Mouse (Mus musculus): ENCODE measurements around the gene Gzf1.
A peak's percentile ranks its signal among the peaks of the same experiment; 100 is the strongest.

Gene Gzf1

DNA sequence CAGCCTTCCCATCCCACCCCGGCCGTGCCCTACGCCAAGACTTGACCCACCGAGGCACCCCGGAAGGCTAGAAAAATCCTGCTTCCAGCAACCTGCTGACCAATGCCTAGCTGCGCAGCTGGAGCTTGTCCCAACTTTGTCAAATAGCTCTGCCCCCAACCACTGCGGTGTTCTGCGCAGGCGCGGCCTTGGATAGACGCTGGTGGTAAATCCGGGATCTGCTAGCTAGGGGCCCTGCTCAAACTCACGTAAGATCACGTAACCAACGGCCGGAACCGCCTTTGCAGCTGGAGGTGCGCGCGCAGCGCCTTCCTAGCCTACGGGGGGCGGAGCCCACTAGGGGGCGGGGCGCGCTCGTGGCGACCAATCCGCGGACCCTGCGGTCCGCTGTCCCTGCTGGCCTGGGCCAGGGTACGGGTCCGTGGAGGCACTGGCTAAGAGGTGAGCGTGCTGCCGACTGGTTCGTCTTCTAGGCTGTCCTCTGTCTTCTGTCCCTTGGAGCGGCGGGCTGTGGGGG is at the start of gene Gzf1:
Gzf1 (plus strand) TSS at position 249 of the 517 bp plus-strand sequence.
- DNase-seq (ENCODE audit: low spot score): peak; percentile 100

DNA sequence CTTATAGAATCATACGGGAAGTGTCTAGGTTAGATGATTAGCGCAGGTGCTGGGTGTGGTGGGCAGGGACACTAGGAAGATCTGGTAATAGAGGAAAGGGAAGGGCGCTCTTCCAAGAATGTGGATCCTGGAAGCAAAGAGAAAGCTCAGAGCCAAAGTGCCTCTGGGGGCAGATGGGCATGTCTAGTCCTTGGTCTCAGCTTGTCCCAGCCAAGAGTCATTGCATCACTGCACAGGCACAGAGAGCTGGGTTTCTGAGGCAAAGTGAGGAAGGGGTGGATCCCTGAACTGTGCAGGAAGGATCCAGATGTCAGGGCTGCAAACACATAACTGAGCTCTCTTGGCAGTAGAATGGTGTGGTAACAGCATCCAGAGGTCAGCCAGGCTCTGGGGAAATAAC is 49.2 kb upstream of the Gzf1 start:
- no peak for DNase-seq (ENCODE audit: low spot score)

DNA sequence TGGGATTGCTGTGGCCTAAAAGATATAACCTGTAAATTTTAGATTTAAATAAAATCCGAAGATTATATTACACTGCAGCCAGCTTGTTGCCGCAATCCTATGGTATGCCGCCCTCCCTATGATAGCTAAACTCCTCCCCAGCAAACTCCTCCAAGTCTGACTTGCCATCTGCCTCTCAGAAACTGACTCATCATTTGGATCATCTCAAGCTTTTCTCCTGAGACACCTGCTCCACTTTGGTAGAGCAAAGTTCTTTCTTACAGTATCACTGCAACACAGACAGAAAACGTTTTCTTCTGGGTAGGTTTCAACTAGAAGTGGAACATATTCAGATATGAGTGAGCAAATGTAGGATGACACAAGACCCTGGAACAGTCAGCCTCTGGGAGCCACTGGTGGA is 46.4 kb upstream of the Gzf1 start:
- no peak for DNase-seq (ENCODE audit: low spot score)

DNA sequence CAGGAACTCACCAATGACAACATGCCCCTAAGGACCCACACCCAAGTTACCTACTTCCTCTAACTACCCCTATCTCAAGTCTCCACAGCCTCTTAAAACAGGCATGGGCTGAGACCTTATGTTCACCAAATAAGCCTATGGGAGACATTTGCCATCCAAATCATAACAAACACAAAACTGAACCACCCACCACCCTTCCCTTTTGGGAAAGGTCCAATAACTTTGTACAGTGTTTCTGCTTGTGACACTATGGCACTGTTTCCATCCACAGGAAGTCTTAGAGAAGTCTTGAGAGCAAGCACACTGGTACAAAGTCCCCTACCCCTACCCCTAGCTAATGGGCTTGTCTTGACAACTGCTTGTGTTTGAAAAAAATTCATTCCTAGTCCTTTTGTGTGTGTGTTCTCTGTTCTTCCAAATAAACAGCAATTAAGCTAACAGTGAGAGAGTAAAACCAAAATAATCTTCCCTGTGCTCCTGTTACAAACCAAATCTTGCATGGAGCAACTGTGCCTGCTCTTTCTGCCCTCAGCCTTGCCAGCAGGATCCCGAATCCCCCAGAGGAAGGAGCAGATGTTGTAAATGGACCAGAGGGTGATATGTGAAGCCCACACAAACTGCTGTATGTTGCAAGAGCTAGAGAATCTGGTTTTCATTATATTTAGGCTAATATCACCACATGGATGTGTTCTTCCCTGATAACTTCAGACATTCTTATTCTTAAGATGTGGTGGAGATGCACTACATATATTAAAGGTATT is 38.0 kb upstream of the Gzf1 start:
- DNase-seq (ENCODE audit: low spot score): no peak

DNA sequence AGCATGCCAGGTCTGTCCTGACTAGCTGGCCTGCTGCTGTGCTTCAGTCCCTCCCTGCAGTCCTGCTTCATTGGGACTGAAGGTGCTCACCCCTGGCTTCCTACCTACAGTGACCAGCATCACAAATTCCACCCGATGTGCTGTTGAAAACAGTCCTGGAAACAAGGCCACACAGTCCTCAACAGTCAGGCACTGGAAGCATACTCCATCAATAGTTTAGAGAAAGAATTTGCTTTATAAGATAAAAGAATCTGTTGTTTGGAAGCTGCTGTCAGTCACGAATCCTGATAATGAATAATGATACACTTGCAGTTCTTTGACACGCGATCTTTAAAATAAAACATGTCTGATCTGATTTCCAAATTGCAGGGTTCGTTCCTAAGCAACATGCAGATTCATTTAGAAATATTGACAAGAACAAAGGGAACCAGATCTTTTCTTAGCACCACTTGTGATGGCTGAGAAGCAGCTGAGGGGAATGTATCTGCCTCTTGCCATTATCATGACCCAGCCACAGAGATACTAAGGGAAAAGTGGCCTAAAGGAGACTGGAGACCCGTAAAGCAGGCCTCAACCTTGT is 36.3 kb upstream of the Gzf1 start:
- no peak for DNase-seq (ENCODE audit: low spot score)

DNA sequence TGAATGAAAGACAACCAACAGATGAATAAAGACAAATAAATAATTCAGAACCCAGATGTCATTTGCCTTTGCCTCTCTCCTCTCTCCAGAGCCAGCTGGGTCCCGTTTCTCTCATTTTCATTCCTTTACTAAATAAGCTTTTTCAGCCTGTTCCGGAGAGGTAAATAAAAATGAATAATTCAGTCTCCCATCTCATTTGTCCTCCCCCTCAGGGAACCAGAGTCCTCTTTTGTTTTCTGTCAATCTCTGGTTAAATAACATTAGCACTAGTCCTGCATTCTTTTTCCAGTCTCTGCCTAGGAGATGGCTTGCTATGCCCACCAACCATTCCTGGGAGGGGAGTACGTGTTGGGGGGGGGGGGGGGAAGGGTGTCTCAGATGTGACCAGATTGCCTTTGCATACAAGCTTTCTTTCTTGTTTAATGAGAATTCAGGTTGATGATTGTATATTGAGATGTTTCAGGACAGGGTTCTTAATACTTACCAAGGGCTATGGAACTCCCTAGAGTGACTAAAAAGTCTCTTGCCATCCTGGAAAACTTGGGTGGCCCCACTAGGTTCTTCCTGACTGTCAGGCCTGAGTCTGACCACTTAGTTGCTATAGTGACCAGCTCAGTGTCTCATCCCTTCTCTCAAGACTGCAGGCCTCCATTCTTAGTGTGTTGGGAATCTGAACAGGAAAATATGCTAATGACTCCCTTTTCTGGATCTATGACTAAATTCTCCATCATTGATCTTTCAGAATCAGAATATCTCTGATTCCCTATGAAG is 30.1 kb upstream of the Gzf1 start:
- DNase-seq (ENCODE audit: low spot score): no peak

DNA sequence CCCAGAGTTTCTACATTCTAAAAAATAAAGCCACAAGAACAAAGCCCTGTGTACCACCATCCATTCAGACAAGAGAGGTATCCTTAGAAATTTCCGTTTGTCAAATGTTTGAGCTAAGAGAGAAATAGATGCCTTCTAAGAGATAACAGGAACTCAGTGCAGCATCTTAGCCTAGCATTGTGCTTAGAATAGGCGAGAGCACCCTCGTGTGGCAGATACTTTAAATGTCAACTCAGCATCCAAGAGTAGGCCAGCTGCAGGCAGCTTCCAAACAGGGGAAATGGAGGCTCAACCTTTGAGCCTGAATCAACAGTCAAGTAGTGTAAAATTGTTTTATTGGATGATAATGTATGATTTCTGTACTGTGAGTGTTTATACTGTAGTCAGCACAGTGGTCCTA is 25.9 kb upstream of the Gzf1 start:
- DNase-seq (ENCODE audit: low spot score): peak; percentile 64

DNA sequence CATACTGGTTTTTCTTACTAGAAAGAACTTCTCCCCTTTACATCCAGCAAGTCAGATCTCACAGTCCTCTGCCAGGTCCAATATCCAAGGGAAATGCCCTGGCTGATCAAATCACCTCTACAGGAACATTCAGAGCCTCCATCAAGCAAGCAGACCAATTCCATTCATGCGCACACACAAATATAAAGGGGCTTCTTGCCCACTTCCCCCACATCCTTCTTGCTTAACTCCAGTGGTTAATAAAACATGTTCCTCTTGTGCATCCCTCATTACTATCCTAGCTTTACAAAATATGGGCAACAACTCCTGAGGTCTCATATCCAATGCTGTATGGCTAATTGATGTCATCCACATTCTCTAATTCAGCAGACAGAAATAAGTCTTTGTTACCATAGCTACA is 17.4 kb upstream of the Gzf1 start:
- DNase-seq (ENCODE audit: low spot score): no peak

DNA sequence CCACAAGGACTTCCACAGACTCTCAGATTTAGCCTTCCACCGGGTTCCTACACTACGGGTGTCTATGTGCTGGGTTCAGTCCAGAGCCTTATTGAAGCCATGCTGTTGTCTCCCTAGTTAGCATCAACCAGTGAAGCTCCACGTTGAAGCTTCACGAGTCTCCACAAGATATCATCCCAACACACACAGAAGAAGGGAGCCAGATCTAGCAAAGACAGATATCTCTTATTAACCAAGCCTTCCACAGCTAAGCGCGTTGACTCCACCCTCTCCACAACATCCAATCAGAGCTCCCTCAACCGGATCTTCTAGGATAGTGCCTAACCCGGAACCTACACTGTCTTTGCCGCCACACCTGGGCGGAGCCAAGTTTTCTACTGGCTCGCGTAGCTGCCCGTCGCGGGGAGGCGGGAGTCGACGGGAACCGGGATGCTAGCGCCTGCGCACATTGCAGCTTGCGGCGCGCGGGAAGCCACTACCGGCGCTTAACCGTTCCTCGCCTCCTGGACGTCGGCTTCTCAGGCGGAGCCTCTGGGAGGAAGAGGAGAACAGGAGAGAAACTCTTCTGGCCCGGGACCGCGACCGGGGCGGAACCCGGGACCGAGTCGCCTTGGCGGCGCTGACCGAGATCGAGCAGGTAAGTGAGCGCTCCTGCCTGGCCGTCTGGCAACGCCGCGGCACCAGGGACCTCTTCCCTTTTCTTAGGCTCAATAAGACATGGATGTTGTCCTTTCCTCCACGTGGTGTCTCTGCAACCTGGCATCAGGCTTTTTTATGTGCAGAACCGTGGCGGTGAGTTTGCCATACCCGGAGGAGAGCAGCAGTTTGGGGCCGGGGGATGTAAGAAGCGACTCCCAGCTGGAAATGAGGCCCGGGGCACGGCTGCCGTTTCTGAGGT is 8.4 kb upstream of the Gzf1 start, which contains the start of gene Nxt1:
Nxt1 (plus strand) TSS at position 403 of the 898 bp plus-strand sequence.
- peak; percentile 100 for DNase-seq (ENCODE audit: low spot score)

DNA sequence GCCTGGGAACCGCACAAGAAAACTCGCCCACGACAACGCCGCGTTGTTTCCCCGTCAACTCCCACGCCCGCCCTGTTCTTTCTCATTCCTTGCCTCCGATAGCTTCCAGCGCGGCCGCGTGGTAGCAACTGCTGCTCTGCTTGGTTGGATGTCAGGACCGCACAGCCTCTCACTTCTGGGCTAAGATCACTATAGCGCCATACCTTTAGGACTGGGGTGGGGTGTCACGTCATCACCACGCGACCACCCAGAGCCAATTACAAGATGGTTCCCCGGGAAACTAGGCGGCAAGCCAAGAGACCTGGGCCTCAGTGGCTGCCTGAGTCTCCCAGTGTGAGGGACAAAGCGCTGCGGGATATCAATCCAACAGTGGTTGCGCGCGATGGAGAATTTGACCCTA is 3.0 kb upstream of the Gzf1 start:
- DNase-seq (ENCODE audit: low spot score): peak; percentile 38

DNA sequence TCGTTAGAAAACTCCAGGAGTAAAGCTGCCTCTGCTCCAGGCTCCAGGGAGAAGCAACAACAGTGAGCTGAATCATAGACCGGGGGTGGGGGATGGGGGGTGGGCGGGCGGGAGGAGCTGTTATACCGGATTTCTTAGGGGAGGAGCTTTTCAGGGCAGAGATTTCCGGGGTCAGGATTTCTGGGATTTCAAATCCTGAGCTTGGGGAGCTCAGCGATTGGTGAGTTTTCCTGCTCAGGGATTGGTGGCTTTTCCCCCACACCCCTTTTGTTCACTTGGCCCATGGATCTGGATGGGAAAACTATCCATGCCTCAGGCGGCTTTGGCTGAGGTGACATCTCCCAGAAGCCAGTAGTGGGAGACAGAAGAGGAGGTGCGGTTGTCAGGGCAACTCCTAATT is 1.5 kb upstream of the Gzf1 start:
- peak; percentile 33 for DNase-seq (ENCODE audit: low spot score)

DNA sequence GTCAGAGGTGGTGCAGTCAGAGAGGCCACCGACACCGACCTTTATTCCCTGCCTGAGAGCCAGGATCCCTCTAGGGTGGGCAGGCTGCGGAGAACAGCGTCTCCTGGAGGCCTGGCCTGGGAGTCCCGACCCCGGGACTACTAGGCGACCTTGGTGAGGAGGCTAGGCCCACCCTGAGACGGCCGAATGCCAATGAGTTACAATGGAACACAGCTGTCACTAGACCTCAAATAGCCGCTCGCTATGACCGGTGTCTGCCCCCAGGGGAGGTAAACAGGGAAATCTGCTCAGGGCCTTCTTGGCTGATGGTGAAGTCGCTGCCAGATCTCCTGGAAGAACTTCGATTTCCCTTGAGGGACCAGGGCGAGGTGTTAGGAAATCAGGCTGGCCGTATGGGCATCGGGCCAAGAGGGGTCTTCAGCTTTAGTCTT is 653 bp downstream of the Gzf1 start:
- DNase-seq (ENCODE audit: low spot score): peak; percentile 23

DNA sequence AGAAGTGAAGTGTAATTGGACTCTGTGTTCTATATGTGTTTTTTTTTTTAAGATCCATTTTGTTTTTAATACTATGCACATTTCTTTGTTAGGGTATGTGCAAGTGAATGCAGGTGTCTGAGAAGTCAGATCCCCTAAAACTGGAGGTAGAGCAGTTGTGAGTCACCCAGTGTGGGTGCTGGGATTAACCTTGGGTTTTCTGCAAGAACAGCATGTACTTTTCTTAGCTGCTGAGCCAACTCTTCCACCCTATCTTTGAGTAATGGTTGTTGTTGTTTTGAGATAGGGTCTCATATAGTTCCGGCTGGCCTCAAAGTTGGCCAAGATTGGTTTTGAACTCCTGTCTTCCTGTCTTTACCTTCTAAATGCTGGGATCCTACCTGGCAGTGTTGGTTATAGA is 2.2 kb downstream of the Gzf1 start:
- no peak for DNase-seq (ENCODE audit: low spot score)

DNA sequence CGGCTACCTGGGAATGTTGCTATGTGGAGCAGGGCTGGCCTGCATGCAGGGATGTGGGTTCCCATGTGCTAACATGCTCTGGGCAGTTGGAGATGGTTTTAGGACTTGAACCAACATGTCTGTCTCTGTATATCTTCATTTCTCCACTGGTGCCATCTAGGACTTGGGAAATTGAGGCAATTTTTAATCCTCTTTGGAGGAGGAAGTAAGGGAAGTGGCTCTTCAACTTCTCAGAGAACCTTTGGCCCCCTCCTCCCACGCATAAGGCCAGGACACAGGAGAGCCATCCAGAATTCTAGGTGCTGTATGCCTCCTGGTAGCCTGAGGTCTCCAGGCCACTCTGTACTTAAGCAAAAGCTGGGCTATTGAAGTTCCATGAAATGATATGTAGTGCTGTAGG is 4.1 kb downstream of the Gzf1 start:
- DNase-seq (ENCODE audit: low spot score): no peak

DNA sequence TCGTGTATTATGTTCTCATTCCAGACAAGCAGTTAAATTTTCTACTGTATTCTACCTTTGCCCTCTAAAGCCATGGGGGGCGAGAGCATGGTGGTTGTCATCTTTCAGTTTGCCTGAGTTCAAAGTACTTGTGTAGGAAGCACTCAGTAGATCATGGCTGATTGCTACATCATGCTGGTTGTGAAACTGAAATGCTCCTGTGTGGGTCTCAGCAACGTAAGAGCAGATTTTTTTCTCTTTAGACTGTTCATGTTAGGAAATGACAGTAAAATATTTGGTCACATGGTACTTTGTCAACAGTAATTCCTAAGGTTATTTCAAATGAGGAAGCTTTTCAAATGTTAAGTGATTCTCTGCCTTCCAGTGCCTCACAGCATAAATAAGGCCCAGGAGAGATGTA is 4.9 kb downstream of the Gzf1 start:
- DNase-seq (ENCODE audit: low spot score): no peak

DNA sequence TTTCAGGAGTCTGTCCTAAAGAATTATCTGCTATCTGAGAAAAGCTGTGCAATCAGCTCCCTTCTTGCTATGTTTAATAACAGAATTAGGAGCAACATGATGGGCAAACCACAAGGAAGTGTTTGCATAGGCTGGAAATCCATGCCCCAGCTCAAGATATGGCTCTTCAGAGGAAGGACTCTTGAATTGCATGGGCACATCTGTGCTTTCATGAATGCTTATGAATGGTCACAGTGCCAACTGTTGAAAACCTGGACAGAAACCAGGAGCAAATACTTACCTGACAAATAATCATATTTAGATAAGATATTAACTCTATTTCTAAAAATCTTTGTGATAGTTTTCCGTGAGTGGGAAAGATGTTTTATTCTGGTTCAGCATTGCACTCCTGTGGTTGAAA is 6.0 kb downstream of the Gzf1 start:
- DNase-seq (ENCODE audit: low spot score): no peak

DNA sequence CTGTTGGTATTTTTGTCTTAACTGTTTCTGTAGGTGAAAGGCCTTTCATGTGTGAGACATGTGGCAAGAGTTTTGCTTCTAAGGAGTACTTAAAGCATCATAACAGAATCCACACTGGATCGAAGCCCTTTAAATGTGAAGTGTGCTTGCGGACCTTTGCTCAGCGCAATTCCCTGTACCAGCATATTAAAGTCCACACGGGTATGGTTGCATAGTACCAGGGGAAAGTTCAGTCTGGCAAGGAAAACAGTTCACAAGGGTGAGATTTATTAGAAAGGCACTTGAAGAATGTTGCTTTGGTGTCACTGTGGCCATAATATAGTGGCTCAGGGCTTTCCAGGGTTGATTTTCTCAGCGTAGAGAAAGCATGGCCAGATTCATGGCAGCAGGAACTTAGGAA is 7.1 kb downstream of the Gzf1 start:
- no peak for DNase-seq (ENCODE audit: low spot score)

DNA sequence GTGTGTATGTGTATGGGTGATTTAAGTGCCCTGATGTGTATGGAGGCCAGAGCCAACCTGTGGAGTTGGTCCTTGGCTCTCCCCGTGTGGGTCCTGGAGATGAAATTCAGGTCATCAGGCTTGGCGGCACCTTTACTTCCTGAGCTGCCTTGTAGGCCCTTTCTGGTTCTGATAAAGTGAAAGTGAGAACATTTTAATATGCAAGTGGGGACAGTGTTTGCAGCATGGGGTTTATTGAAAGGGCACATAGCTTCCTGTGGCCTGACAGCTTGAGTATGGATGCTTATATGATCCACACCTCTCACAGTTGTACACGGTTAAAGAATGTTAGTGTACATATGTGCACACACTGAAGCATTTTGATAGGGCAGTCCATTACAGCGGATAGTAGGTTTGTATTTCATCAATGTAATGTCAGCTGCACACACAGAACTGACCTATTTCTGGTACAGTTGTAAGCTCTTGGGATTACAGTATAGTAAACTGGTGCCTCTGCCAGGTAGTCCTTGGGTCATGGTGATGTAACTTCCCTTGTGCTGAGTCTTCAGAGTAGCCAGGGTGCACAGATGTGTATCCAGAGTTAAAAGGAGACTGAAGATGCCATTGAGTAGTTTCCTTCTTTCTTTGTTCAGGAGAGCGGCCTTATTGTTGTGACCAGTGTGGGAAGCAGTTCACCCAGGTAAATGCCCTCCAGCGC is 8.8 kb downstream of the Gzf1 start:
- DNase-seq (ENCODE audit: low spot score): no peak

DNA sequence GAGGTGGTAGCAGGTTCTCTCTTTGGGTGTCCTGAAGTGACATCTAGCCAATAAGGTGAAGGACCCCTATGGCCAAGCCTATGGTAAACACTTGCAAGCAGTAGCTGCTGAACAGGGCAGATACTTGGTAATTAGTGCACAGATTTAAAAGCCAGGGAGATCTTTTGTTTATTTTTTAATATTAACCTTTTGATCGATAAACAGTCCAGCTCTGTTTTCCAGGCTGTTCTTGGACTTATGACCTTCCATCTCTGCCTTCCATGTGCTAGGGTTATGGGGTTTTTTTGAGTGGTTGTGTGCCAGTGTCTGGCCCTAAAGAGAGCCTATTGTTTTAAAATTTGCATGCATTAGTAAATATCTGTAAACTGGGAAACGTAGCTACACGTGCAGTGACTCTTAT is 9.5 kb downstream of the Gzf1 start:
- no peak for DNase-seq (ENCODE audit: low spot score)

DNA sequence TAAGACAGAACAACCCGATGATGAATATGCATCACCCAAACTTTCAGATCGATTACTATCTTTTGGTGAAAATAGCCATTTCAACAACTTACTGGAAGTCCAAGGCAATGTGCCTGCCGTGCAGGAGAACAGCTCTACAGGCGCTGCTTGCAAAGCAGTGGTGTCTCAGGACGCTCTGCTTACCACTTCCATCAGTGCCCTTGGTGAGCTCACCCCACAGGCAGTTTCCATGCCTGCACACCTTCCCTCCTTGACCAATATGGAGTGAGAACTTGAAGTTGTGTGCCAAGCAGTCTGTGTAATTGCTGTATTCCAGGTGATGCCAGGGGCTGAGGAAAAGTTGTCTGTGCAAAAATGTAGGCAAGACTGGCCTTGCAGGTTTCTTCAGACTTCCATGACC is 10.0 kb downstream of the Gzf1 start:
- DNase-seq (ENCODE audit: low spot score): no peak

DNA sequence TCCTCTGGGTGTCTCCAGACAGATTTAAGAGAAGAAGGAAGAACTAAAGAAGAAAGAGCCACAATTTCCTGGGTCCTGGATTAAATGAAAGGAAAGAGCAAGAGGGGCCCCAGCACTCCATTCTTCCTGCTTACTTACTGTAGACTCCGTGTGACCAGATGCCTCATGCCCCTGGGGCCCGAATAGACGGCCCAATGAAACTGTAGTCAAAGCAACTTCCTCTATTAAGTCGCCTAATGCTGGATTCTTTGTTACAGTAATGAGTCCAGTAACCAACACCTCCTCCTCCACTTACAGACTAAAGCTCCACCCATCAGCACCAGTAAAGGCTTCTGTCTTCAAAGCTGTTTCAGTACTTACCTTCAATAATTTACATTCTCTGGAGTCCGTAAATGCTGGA is 17.7 kb downstream of the Gzf1 start:
- DNase-seq (ENCODE audit: low spot score): no peak
